Comparison of ENCODE assay signal across 31 mouse cellular contexts in the genomic region with DNA sequence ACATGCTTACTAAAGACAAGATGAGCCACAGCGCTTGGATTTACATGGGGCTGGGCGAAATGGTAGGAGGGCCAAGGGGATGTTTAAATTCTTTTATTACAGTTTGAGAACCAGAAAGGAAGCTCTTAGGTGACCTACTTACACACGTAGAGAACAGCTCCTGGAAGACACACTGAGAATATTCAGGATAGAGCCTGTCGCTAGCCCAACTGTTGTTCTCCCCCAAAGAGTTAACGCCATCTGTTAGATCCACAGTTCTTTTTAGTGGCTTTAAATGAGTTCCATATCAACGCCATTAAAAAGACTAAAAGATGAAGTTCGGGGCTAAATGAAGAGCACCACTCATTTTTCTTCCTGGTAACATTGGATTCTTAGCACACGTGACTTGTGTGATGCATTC. TPM values are rescaled to one million over a fixed set of nuclear protein-coding genes. Genes with fewer than 3 reads are reported as not detected.
DNase-seq lines count a peak whose midpoint lies in the region; ATAC-seq and TF ChIP-seq lines count a peak whose summit lies in the region.
"Had no signal": no experiment of that assay in that cellular context is flagged by ENCODE, and none has a peak within 500 bp of the region (broad histone marks: within the 10 kb centered on the region; RNA-seq: fewer than 3 reads in every experiment).

No protein-coding gene starts in this region.

- no peak overlapping the region for H3K9ac ChIP-seq in neural tube, embryonic 15.5 days (replicated peaks)
- H3K9ac ChIP-seq: embryonic facial prominence, embryonic 15.5 days; forebrain, embryonic 15.5 days; hindbrain, embryonic 15.5 days; liver, embryonic 12.5 days; liver, postnatal 0 days had no signal

- no peak overlapping the region for H3K4me3 ChIP-seq in layer of hippocampus, adult 2 months
- no peak overlapping the region for H3K4me3 ChIP-seq in cortical plate, adult 2 months (ENCODE audit: insufficient read depth, low read length)
- H3K4me3 ChIP-seq in neural tube, embryonic 15.5 days (replicated peaks) = no peak overlapping the region
- H3K4me3 ChIP-seq: embryonic facial prominence, embryonic 10.5 days; embryonic facial prominence, embryonic 15.5 days; forebrain, embryonic 15.5 days; hindbrain, embryonic 10.5 days; hindbrain, embryonic 15.5 days; liver, embryonic 12.5 days had no signal

- no peaks in the 10 kb centered on the region for H3K27me3 ChIP-seq in neural tube, embryonic 15.5 days (replicated peaks)
- H3K27me3 ChIP-seq: embryonic facial prominence, embryonic 15.5 days; forebrain, embryonic 15.5 days; hindbrain, embryonic 15.5 days; liver, embryonic 12.5 days had no signal

- H3K9me3 ChIP-seq in neural tube, embryonic 15.5 days (replicated peaks) = no peaks in the 10 kb centered on the region
- H3K9me3 ChIP-seq: embryonic facial prominence, embryonic 10.5 days; embryonic facial prominence, embryonic 15.5 days; forebrain, embryonic 15.5 days; G1E; hindbrain, embryonic 10.5 days; hindbrain, embryonic 15.5 days; liver, embryonic 12.5 days had no signal

- WGBS in neural tube, embryonic 15.5 days = 86% methylated on average over 8 of the region's 8 CpGs

- peaks cover 7% of the 10 kb centered on the region for H3K4me1 ChIP-seq in cortical plate, adult 2 months (ENCODE audit: control insufficient read depth, insufficient read depth, low read length)
- H3K4me1 ChIP-seq in neural tube, embryonic 15.5 days = 0 out of 2 replicates have a peak, but pooled peaks cover 5% of the 10 kb centered on the region
- H3K4me1 ChIP-seq: embryonic facial prominence, embryonic 10.5 days; embryonic facial prominence, embryonic 15.5 days; hindbrain, embryonic 10.5 days; hindbrain, embryonic 15.5 days had no signal

- peak overlapping the region; percentile 39; the same call in 1 of the 2 replicates for H3K27ac ChIP-seq in layer of hippocampus, adult 2 months
- peak overlapping the region; percentile 89 for H3K27ac ChIP-seq in cortical plate, adult 2 months (ENCODE audit: insufficient read depth, low read length)
- H3K27ac ChIP-seq in neural tube, embryonic 15.5 days (replicated peaks) = no peak overlapping the region
- H3K27ac ChIP-seq: embryonic facial prominence, embryonic 10.5 days; embryonic facial prominence, embryonic 15.5 days; forebrain, embryonic 15.5 days; hindbrain, embryonic 10.5 days; hindbrain, embryonic 15.5 days; liver, embryonic 12.5 days; stomach, postnatal 0 days had no signal

- TF ChIP-seq POLR2A in brain, embryonic 14.5 days (IDR thresholded peaks at IDR 0.05; ENCODE audit: borderline replicate concordance, extremely low read depth, insufficient read depth, insufficient read length, poor library complexity, severe bottlenecking) = no peak
- TF ChIP-seq POLR2A in cortical plate, adult 2 months (IDR thresholded peaks at IDR 0.05; ENCODE audit: extremely low read depth, insufficient read depth, low read length) = no peak

- no peak overlapping the region for H3K4me2 ChIP-seq in neural tube, embryonic 15.5 days
- H3K4me2 ChIP-seq: embryonic facial prominence, embryonic 15.5 days; forebrain, embryonic 15.5 days; hindbrain, embryonic 15.5 days; liver, embryonic 12.5 days; midbrain, embryonic 11.5 days had no signal

- no peak for TF ChIP-seq CTCF in layer of hippocampus, adult 2 months (conservative IDR thresholded peaks at IDR 0.05)
- TF ChIP-seq CTCF in brain, embryonic 14.5 days (IDR thresholded peaks at IDR 0.05; ENCODE audit: borderline replicate concordance, extremely low read depth, insufficient read depth, insufficient read length) = no peak
- TF ChIP-seq CTCF in cortical plate, adult 2 months (IDR thresholded peaks at IDR 0.05; ENCODE audit: extremely low read depth, insufficient read depth, low read length) = no peak

- ATAC-seq in neural tube, embryonic 15.5 days (ENCODE audit: low FRiP score) = no peak
- ATAC-seq: forebrain, embryonic 15.5 days; inflammation-experienced regulatory T-cells, adult 6 months; liver, embryonic 12.5 days; liver, postnatal 0 days; midbrain, embryonic 16.5 days had no signal

- H3K36me3 ChIP-seq in neural tube, embryonic 15.5 days = peaks cover 30% of the 10 kb centered on the region

- DNase-seq in cerebellum, adult 11-12 months = peak; percentile 38
- DNase-seq in cerebellum, postnatal 4 days (ENCODE audit: low spot score in 2 of 2) = no peak
- no peak for DNase-seq in layer of hippocampus, adult 2 months (ENCODE audit: low spot score in 2 of 2)
- no peak for DNase-seq in layer of hippocampus, adult 11-12 months (ENCODE audit: low spot score)
- DNase-seq in brain, embryonic 14.5 days (ENCODE audit: low read depth) = peak; percentile 28
- DNase-seq: adrenal gland, adult 8-10 months; gastrocnemius, postnatal 10 days; heart, postnatal 14 days; kidney, adult 11 months; kidney, postnatal 25 days; liver, postnatal 0 days; lung, postnatal 36 days; right cerebral cortex, adult 18-20 months; right cerebral cortex, postnatal 4 days; thymus, adult 2 months; thymus, postnatal 36 days had no signal

RNA-seq across cellular contexts. Expression of a gene that starts 8.9 kb away (rescaled TPM):
- 10 to 100 TPM; 18.3 to 19.3 TPM for total RNA-seq in layer of hippocampus, adult 2 months (2021)
- 32.6 and 34.7 TPM in 2 replicates for polyA plus RNA-seq in brain, embryonic 14.5 days (2012; rRNA removed)
- polyA plus RNA-seq in cortical plate, adult 2 months (2012; rRNA removed) = 35.1 and 36.6 TPM in 2 replicates
- 42.2 and 47.0 TPM in 2 replicates for polyA plus RNA-seq in neural tube, embryonic 15.5 days (2015; fragmentation: Nextera tagmentation; extraction: Ambion mirVana)
- total RNA-seq: G1E had no signal
- polyA plus RNA-seq: G1E had no signal

RNA-seq across cellular contexts. Expression of a gene that starts 20.1 kb away (rescaled TPM):
- total RNA-seq in layer of hippocampus, adult 2 months (2021) = 1 to 10 TPM; 2.5 to 3.7 TPM
- 2.9 and 4.3 TPM in 2 replicates for polyA plus RNA-seq in brain, embryonic 14.5 days (2012; rRNA removed)
- polyA plus RNA-seq in cortical plate, adult 2 months (2012; rRNA removed) = 6.6 and 7.6 TPM in 2 replicates
- 0.54 and 0.91 TPM in 2 replicates for polyA plus RNA-seq in neural tube, embryonic 15.5 days (2015; fragmentation: Nextera tagmentation; extraction: Ambion mirVana)
- total RNA-seq: megakaryocyte, adult 5-6 weeks had no signal
- polyA plus RNA-seq: G1E; midbrain, embryonic 11.5 days; neural tube, embryonic 11.5 days had no signal

RNA-seq across cellular contexts. Expression of a gene that starts 29.9 kb away (rescaled TPM):
- 10 to 100 TPM; 20.5 to 25.6 TPM for total RNA-seq in layer of hippocampus, adult 2 months (2021)
- 65.0 and 72.6 TPM in 2 replicates for polyA plus RNA-seq in brain, embryonic 14.5 days (2012; rRNA removed)
- polyA plus RNA-seq in cortical plate, adult 2 months (2012; rRNA removed) = 35.4 and 36.7 TPM in 2 replicates
- polyA plus RNA-seq in neural tube, embryonic 15.5 days (2015; fragmentation: Nextera tagmentation; extraction: Ambion mirVana) = 27.6 and 30.7 TPM in 2 replicates

RNA-seq across cellular contexts. Expression of a gene that starts 33.7 kb away (rescaled TPM):
- total RNA-seq in layer of hippocampus, adult 2 months (2021) = 1,000 to 10,000 TPM; 1,464 to 1,512 TPM
- polyA plus RNA-seq in brain, embryonic 14.5 days (2012; rRNA removed) = 9.2 and 12.3 TPM in 2 replicates
- 2,488 and 2,563 TPM in 2 replicates for polyA plus RNA-seq in cortical plate, adult 2 months (2012; rRNA removed)
- polyA plus RNA-seq in neural tube, embryonic 15.5 days (2015; fragmentation: Nextera tagmentation; extraction: Ambion mirVana) = 3.8 and 6.9 TPM in 2 replicates

RNA-seq across cellular contexts. Expression of a gene that starts 36.5 kb away (rescaled TPM):
- total RNA-seq in layer of hippocampus, adult 2 months (2021) = 10 to 100 TPM in 1 of 2 experiments, 1 to 10 TPM in 1; 9.6 to 14.0 TPM
- polyA plus RNA-seq in brain, embryonic 14.5 days (2012; rRNA removed) = 5.7 and 7.8 TPM in 2 replicates
- polyA plus RNA-seq in cortical plate, adult 2 months (2012; rRNA removed) = 22.2 and 24.2 TPM in 2 replicates
- 13.3 and 14.9 TPM in 2 replicates for polyA plus RNA-seq in neural tube, embryonic 15.5 days (2015; fragmentation: Nextera tagmentation; extraction: Ambion mirVana)

Comparison
In these comparisons a context has a peak if more than half of its experiments do, and no peak if none do; other contexts are left out.
1. DNase-seq: peak in cerebellum, adult 11-12 months (single experiment) and brain, embryonic 14.5 days (single experiment); none in cerebellum, postnatal 4 days (0 of 2), layer of hippocampus, adult 2 months (0 of 2) and layer of hippocampus, adult 11-12 months (single experiment).